Mouse (Mus musculus) kidney, adult 2 months (tissue): ENCODE results near the gene Rnf222.

ENCODE experiments used
- CTCF ChIP-seq: fragments of 200-500 bp; conservative IDR thresholded peaks from 2 replicates; pipeline ENCODE4 v1.5.1; 2011; ENCODE audit warnings: low read depth, mild to moderate bottlenecking, control low read depth, low read length, moderate library complexity, mixed read lengths; ENCODE audit not compliant: insufficient read depth, insufficient read length
- POLR2A ChIP-seq: fragments of 200-500 bp; IDR thresholded peaks from one replicate; pipeline ENCODE4 v1.6.1; 2011; ENCODE audit warnings: low read depth, low read length, control low read depth

GRCm38 (mm10) chr11:68852932-68853409, 35.4 kb upstream of the Rnf222 start:
- TF ChIP-seq POLR2A (peak; percentile 94), CTCF (no peak)
